ENCODE assay signal across 21 mouse cellular contexts in genomic region chr12:55497737-55498136, GRCm38 (mm10). TPM values are rescaled to one million over a fixed set of nuclear protein-coding genes. Genes with fewer than 3 reads are reported as not detected.
A peak's percentile ranks its signal among the peaks of the same experiment; 100 is the strongest.
DNase-seq lines count a peak whose midpoint lies in the region; ATAC-seq and TF ChIP-seq lines count a peak whose summit lies in the region.
"Had no signal": no experiment of that assay in that cellular context is flagged by ENCODE, and none has a peak within 500 bp of the region (broad histone marks: within the 10 kb centered on the region; RNA-seq: fewer than 3 reads in every experiment).

No protein-coding gene starts in this region.

- H3K27ac ChIP-seq in thymus, adult 2 months (ENCODE audit: control insufficient read depth, insufficient read depth, low read length) = peak overlapping the region; percentile 80
- H3K27ac ChIP-seq in stomach, postnatal 0 days (replicated peaks) = no peak overlapping the region
- H3K27ac ChIP-seq: embryonic facial prominence, embryonic 15.5 days; gastrocnemius, adult 2 months; heart, embryonic 15.5 days; hindbrain, embryonic 14.5 days; macrophage had no signal

- H3K27me3 ChIP-seq in thymus, adult 2 months (ENCODE audit: control insufficient read depth, insufficient read depth, low read length) = no peaks in the 10 kb centered on the region
- H3K27me3 ChIP-seq in stomach, postnatal 0 days (ENCODE audit: control insufficient read depth, insufficient read depth, low read length) = no peaks in the 10 kb centered on the region
- H3K27me3 ChIP-seq: embryonic facial prominence, embryonic 15.5 days; heart, embryonic 15.5 days had no signal

- no peak for TF ChIP-seq EP300 in stomach, postnatal 0 days (optimal IDR thresholded peaks at IDR 0.05)

- ATAC-seq in stomach, postnatal 0 days (ENCODE audit: low FRiP score, low TSS enrichment) = peak; percentile 33; the same call in 1 of the 2 replicates
- no peak for ATAC-seq in activated CD4-positive, CD25-positive, alpha-beta regulatory T cell, adult 4 months
- ATAC-seq: forebrain, embryonic 14.5 days; midbrain, embryonic 16.5 days had no signal

- no peak overlapping the region for H3K9ac ChIP-seq in stomach, postnatal 0 days (ENCODE audit: low read length)
- H3K9ac ChIP-seq: embryonic facial prominence, embryonic 15.5 days; heart, embryonic 15.5 days; hindbrain, embryonic 14.5 days had no signal

- H3K4me3 ChIP-seq in thymus, adult 2 months (ENCODE audit: control insufficient read depth, insufficient read depth, low read length) = no peak overlapping the region
- no peak overlapping the region for H3K4me3 ChIP-seq in stomach, postnatal 0 days (ENCODE audit: low read depth, low read length)
- H3K4me3 ChIP-seq: embryonic facial prominence, embryonic 15.5 days; gastrocnemius, adult 2 months; heart, embryonic 15.5 days; layer of hippocampus, adult 2 months; myocyte had no signal

- DNase-seq in thymus, adult 2 months = no peak
- no peak for DNase-seq in thymus, adult 18-20 months
- peak; percentile 71 for DNase-seq in ZHBTc4 (ENCODE audit: low read depth, low spot score)
- DNase-seq in stomach, postnatal 0 days (ENCODE audit: low spot score) = peak; percentile 49
- DNase-seq in heart, adult 18-20 months = no peak
- no peak for DNase-seq in urinary bladder, postnatal 36 days (ENCODE audit: low spot score in 2 of 2)
- DNase-seq: adrenal gland, postnatal 25 days; cerebellum, adult 9-10 months; gastrocnemius, adult 2 months; heart, postnatal 36 days; kidney, adult 2 months; kidney, postnatal 10 days had no signal

- no peaks in the 10 kb centered on the region for H3K9me3 ChIP-seq in stomach, postnatal 0 days (ENCODE audit: control insufficient read depth, low read length)
- H3K9me3 ChIP-seq: embryonic facial prominence, embryonic 15.5 days; heart, embryonic 15.5 days had no signal

- 41% methylated on average over 8 of the region's 8 CpGs for WGBS in thymus, adult 2 months
- 49% methylated on average over 8 of the region's 8 CpGs for WGBS in stomach, postnatal 0 days

- no peak for TF ChIP-seq CTCF in thymus, adult 2 months (IDR thresholded peaks at IDR 0.05; ENCODE audit: borderline replicate concordance, control insufficient read depth, extremely low read depth, insufficient read depth, low read length, poor library complexity)
- no peak for TF ChIP-seq CTCF in stomach, postnatal 0 days (IDR thresholded peaks at IDR 0.05; ENCODE audit: low read depth)

- H3K4me1 ChIP-seq in thymus, adult 2 months (replicated peaks; ENCODE audit: control insufficient read depth, insufficient read depth, low read length) = peaks cover 47% of the 10 kb centered on the region
- H3K4me1 ChIP-seq in stomach, postnatal 0 days (replicated peaks; ENCODE audit: control insufficient read depth, insufficient read depth) = 0 out of 2 replicates have a peak, but pooled peaks cover 3% of the 10 kb centered on the region

- no peak for TF ChIP-seq POLR2A in thymus, adult 2 months (IDR thresholded peaks at IDR 0.05; ENCODE audit: control insufficient read depth, extremely low read depth, insufficient read depth, low read length, poor library complexity)

- H3K4me2 ChIP-seq in stomach, postnatal 0 days (replicated peaks; ENCODE audit: low read depth) = no peak overlapping the region
- H3K4me2 ChIP-seq: embryonic facial prominence, embryonic 15.5 days; heart, embryonic 15.5 days; hindbrain, embryonic 14.5 days had no signal

- no peaks in the 10 kb centered on the region for H3K36me3 ChIP-seq in thymus, adult 2 months (ENCODE audit: control insufficient read depth, insufficient read depth, low read length)
- no peaks in the 10 kb centered on the region for H3K36me3 ChIP-seq in stomach, postnatal 0 days (ENCODE audit: control insufficient read depth, insufficient read depth, low read length)
- H3K36me3 ChIP-seq: embryonic facial prominence, embryonic 15.5 days; heart, embryonic 15.5 days had no signal

RNA-seq across cellular contexts. Expression of gene Nfkbia, which starts 5.3 kb away (rescaled TPM):
- 613 and 674 TPM in 2 replicates for polyA plus RNA-seq in thymus, adult 2 months (2012; rRNA removed)
- 110 and 119 TPM in 2 replicates for polyA plus RNA-seq in stomach, postnatal 0 days (2015; fragmentation: Nextera tagmentation; extraction: Ambion mirVana)
- total RNA-seq in heart, adult 18-20 months (2021) = 10 to 100 TPM; 59.5 to 74.3 TPM
- polyA plus RNA-seq in activated CD4-positive, CD25-positive, alpha-beta regulatory T cell, adult 4 months (2017; shearing (Covaris generic)) = 100 to 1,000 TPM; 513 to 551 TPM

Comparison
In these comparisons a context has a peak if more than half of its experiments do, and no peak if none do; other contexts are left out.
1. DNase-seq: peak in ZHBTc4 (single experiment) and stomach, postnatal 0 days (single experiment); none in thymus, adult 2 months (single experiment), thymus, adult 18-20 months (0 of 2), heart, adult 18-20 months (0 of 2) and urinary bladder, postnatal 36 days (0 of 2).